Mouse (Mus musculus): ENCODE measurements around the gene Zfp629. TPM values are rescaled to one million over a fixed set of nuclear protein-coding genes. Genes with fewer than 3 reads are reported as not detected.
A peak's percentile ranks its signal among the peaks of the same experiment; 100 is the strongest.
"Not testable (repeated sequence)": the region's sequence is repeated elsewhere in the genome, so short reads cannot be mapped to it uniquely, and the experiment has no call there.

Gene Zfp629
- polyA plus RNA-seq (2017; shearing (Covaris generic)), result under 1 TPM in 2 of 3 experiments, not detected in 1; 0.74 to 0.92 TPM

DNA sequence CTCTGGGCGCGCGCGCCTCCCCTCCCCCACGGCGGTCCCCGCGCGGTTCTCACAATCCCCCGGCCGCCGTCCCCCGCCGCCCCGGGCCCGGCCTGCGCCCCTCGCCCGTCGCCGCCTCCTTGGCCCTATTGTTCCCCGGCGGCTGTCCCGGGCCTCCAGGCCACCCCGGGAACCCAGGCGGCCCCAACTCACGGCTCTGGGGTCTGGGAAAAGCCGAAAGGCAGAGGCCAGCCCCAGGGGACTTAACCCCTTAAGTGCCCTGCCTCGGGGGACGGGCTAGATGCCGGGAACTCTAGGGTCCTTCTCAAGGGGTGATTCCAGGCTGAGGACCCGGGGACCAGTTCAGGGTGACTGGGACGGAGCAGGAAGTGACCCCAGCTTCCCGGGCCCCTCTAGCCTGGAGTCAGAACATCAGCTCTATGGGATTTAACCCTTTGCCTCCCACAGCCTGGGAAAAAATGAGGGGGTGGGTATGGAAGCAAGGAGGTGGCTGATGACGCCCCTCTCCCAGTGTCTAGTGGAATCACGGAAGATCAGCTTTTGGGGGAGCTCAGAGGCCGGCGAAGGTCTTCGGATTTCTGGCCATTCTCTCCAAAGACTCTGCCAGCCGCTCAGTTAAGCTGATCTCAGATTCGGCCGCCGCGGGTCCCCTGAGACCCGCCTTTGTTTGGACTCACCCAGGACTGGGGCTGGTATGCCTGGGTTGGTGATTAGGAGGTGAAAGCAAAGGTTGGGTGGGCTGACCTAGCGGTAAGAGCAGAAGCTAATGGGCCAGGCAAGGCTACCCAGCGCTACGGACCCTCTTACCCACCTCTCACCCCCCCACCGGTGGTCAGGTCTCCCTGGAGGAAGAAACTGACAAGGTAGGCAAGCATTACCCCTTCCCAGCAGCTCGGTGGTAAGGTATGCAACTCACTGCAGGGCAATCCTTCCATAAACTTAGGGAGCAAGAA lies at the start of gene Zfp629:
Zfp629 (minus strand) TSS at position 907 of the 953 bp plus-strand sequence.
- no peak for ATAC-seq

GRCm38 (mm10) chr7:127662926-127663325 lies 47.3 kb upstream of the Zfp629 start:
- ATAC-seq, result no peak

GRCm38 (mm10) chr7:127661833-127662232 lies 46.2 kb upstream of the Zfp629 start:
- ATAC-seq, result no peak

DNA sequence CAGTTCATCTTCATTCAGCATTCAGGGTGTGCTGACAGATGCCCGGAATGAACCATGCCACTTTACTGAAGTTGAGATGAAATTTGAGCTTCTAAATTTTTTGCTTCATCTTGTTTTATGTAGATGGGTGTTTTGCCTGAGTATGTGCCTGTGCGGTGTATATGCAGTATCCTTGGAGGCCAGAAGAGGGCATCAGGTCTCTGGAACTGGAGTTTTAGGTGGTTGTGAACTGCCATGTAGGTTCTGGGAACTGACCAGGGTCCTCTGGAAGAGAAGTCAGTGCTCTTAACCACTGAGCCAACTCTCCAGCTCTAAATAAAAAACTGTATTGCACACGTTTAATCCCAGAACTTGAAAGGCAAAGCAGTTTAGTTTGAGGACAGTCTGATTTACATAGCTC lies 45.3 kb upstream of the Zfp629 start:
- ATAC-seq, result no peak

DNA sequence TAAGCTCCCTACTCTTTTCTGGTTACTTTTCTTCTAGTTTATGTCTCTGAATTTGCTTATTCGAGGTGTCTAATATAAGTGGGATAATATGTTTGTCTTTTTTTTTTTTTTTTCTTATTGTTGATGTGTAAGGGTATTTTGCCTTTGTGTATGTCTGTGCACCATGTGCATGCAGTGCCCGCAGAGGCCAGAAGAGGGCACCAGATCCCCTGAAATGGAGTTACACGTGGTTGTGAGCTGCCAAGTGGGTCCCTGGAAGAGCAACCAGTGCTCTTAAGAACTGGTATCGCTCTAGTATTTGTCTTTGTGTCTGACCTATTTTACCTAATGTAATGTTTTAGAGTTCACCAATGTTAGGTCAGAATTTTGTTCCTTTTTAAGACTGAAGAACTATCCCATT lies 41.3 kb upstream of the Zfp629 start:
- ATAC-seq, result no peak

GRCm38 (mm10) chr7:127654318-127654717 lies 38.7 kb upstream of the Zfp629 start:
- no peak for ATAC-seq

- ATAC-seq, result no peak
Observed at GRCm38 (mm10) chr7:127652050-127652449, 36.5 kb upstream of the Zfp629 start.

- no peak for ATAC-seq
Observed at GRCm38 (mm10) chr7:127651624-127652023, 36.0 kb upstream of the Zfp629 start.

- no peak for ATAC-seq
Observed at GRCm38 (mm10) chr7:127649206-127649605, 33.6 kb upstream of the Zfp629 start.

GRCm38 (mm10) chr7:127648516-127649201 lies 33.1 kb upstream of the Zfp629 start:
- no peak for ATAC-seq

GRCm38 (mm10) chr7:127647576-127647975 lies 32.0 kb upstream of the Zfp629 start:
- not testable (repeated sequence) for ATAC-seq

- peak; percentile 82 for ATAC-seq
Observed at GRCm38 (mm10) chr7:127646363-127646762, 30.8 kb upstream of the Zfp629 start.

DNA sequence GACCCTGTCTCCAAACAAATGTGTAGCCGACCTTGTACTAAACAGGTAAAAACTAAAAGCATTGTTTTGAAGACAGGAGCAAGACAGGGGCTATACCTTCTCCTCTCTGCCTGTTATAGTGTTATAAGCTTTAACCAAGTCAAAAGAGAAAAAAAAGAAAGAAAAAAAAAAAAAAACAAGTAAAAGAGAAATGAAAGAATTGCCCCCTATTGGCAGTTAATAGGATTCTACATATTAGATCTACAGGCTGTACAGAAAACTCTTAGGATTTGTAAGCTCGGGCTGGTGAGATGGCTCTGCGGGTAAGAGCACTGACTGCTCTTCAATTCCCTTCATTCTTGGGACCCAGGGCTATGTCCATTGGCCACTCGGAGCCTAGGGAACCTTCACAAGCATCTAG lies 26.7 kb upstream of the Zfp629 start:
- no peak for ATAC-seq

- ATAC-seq, result no peak
Observed at GRCm38 (mm10) chr7:127641260-127641659, 25.7 kb upstream of the Zfp629 start.

- ATAC-seq, result no peak
Observed at GRCm38 (mm10) chr7:127636963-127637362, 21.4 kb upstream of the Zfp629 start.

- ATAC-seq, result no peak
Observed at GRCm38 (mm10) chr7:127631416-127631815, 15.8 kb upstream of the Zfp629 start.

DNA sequence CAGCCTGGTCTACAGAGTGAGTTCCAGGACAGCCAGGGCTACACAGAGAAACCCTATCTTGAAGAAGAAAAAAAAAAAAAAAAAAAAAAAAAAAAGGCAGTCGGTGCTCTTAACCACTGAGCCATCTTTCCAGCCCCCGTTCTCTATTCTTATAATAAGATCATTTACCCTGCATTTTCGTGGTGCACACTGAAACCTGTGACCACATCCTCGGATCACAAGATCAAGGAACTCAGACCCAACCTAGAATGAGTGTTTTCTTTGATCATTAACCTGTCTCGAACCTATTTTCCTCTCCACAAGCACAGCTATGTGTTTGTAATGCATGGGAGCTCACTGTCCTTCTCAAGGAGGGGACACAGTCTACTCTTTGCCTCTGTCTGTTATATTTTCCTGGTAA lies 13.0 kb upstream of the Zfp629 start:
- ATAC-seq, result peak; percentile 97

- ATAC-seq, result no peak
Observed at GRCm38 (mm10) chr7:127626471-127626870, 10.9 kb upstream of the Zfp629 start.

GRCm38 (mm10) chr7:127626039-127626438 lies 10.4 kb upstream of the Zfp629 start:
- ATAC-seq, result no peak

- ATAC-seq, result not testable (repeated sequence)
Observed at GRCm38 (mm10) chr7:127618402-127618801, 2.8 kb upstream of the Zfp629 start.

DNA sequence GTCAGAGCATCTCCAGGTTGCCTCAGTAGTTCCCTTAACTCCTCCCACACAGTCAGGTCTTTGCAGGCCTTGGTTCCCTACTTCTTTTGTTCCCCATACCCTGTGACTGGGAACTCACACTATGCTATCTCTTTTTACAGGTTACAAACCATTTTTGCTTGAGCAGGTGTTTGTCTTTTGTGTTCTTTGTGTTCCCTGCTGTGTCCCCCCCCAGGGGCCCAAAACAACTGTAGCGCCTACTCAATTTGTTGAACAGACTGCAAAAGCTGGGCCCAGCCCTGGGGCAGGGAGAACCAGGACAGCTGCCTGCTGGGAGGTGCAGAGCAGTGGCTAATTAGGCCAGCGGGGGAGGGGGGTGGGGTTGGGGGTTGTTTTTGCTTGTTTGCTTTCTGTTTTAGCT lies 2.4 kb upstream of the Zfp629 start:
- ATAC-seq, result no peak

DNA sequence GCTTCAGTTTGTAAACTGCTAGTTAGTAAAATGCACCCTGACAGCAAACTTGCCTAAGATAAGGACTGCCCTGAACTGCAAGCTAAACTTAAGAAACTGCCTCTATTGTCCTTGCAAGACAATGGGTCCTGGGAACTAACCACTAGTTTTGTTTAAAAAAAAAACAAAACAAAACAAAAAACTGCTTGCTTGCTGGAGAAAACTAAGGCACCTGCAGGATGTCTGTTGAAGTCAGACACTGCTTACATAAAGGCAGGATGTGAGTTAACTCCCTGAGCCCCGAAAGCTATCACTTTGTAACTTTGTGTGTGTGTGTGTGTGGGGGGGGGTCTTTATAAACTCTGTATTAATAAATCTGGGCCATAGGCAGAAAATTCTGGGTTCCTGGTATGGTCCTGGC lies 1.3 kb upstream of the Zfp629 start:
- ATAC-seq, result no peak

DNA sequence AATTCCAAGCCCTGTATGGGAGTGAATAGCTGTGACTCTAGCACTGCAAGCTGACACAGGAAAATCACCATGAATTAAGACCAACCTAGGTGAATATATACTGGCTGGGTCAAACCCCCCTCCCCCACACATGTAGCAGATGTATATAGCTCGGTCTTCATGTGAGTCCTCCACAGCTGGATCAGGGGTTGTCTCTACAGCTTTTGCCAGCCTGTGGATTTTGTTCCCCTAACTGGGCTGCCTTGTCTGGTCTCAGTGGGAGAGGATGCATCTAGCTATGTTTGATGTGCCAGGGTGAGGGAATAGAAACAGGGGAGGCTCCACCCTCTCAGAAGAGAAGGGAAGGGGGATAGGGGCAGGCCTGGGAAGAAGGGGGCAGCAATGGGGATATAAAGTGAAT lies 739 bp upstream of the Zfp629 start:
- ATAC-seq, result no peak

DNA sequence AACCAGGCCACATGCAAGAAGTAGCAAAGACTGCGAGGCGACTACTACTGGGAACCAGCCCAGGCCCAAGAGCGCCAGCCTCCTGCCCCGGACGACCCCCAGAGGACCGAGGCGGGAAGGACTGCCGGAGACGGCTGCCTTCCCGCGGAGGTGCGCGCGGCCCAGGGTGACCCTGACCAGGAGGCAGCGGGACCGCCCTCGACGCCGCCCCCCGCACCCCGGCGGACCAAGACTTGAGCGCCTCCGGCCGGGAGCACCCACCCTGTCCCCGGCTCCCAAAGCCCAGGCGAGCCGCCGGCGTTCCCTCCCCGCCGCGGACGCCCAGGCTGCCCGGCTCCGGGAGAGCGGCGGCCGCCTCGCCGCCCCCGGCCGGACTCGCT lies 1.1 kb downstream of the Zfp629 start:
- no peak for ATAC-seq
